In genomic region chr15:6231308-6232103, GRCm38 (mm10) we compare ENCODE assay signal across 9 mouse cellular contexts.
DNase-seq lines count a peak whose midpoint lies in the region; ATAC-seq and TF ChIP-seq lines count a peak whose summit lies in the region.
"Had no signal": no experiment of that assay in that cellular context is flagged by ENCODE, and none has a peak within 500 bp of the region (broad histone marks: within the 10 kb centered on the region; RNA-seq: fewer than 3 reads in every experiment).

No protein-coding gene starts in this region.

- DNase-seq in adrenal gland, adult (ENCODE audit: inconsistent age in 2 of 2, low spot score in 1 of 2), result peak; percentile 13 to 66
- no peak for DNase-seq in adrenal gland, adult 8-10 months
- peak; percentile 53 for DNase-seq in kidney, postnatal 10 days
- no peak for DNase-seq in kidney, adult 8-10 months
- DNase-seq in G1E (ENCODE audit: low spot score), result peak; percentile 25
- no peak for DNase-seq in heart, postnatal 0 days (ENCODE audit: low spot score)
- no peak for DNase-seq in embryo, embryonic 9.5 days (ENCODE audit: extremely low spot score)

- peak overlapping the region; percentile 43; the same call in 1 of the 2 replicates for H3K4me3 ChIP-seq in G1E (ENCODE audit: low read depth, low read length)
- no peak overlapping the region for H3K4me3 ChIP-seq in heart, postnatal 0 days (ENCODE audit: low read depth, low read length)
- H3K4me3 ChIP-seq: liver, embryonic 15.5 days had no signal

- no peaks in the 10 kb centered on the region for H3K36me3 ChIP-seq in G1E (replicated peaks)
- no peaks in the 10 kb centered on the region for H3K36me3 ChIP-seq in heart, postnatal 0 days (replicated peaks; ENCODE audit: control insufficient read depth, insufficient read depth, low read length)
- H3K36me3 ChIP-seq: liver, embryonic 15.5 days had no signal

- TF ChIP-seq EP300 in heart, postnatal 0 days (IDR thresholded peaks at IDR 0.05; ENCODE audit: low read depth), result no peak

- H3K9me3 ChIP-seq in G1E (replicated peaks), result no peaks in the 10 kb centered on the region
- H3K9me3 ChIP-seq in heart, postnatal 0 days (replicated peaks; ENCODE audit: control insufficient read depth, low read length), result no peaks in the 10 kb centered on the region; the same call in 1 of the 2 replicates
- H3K9me3 ChIP-seq: liver, embryonic 15.5 days had no signal

- peaks cover 41% of the 10 kb centered on the region for H3K4me1 ChIP-seq in G1E (ENCODE audit: insufficient read depth, low read depth, low read length)
- H3K4me1 ChIP-seq in heart, postnatal 0 days (ENCODE audit: control insufficient read depth, insufficient read depth), result peaks cover 9% of the 10 kb centered on the region
- H3K4me1 ChIP-seq: liver, embryonic 15.5 days had no signal

- ATAC-seq in G1E (ENCODE audit: extremely low read depth, insufficient number of reproducible peaks, low FRiP score, poor library complexity, severe bottlenecking), result peak; percentile 51
- 0 out of 2 replicates have a peak, but pooled peaks have one; percentile 14 for ATAC-seq in heart, postnatal 0 days (ENCODE audit: insufficient read depth, low read depth)
- no peak for ATAC-seq in CD4-positive, CD25-positive, alpha-beta regulatory T cell, adult 4 months

- no peaks in the 10 kb centered on the region for H3K27me3 ChIP-seq in G1E (ENCODE audit: insufficient read depth, low read length)
- H3K27me3 ChIP-seq in heart, postnatal 0 days (ENCODE audit: control insufficient read depth, insufficient read depth, low read length), result no peaks in the 10 kb centered on the region
- H3K27me3 ChIP-seq: liver, embryonic 15.5 days had no signal

- no peak overlapping the region for H3K9ac ChIP-seq in heart, postnatal 0 days (replicated peaks; ENCODE audit: low read depth, low read length)
- H3K9ac ChIP-seq: liver, embryonic 15.5 days had no signal

- TF ChIP-seq CTCF in G1E (IDR thresholded peaks at IDR 0.05; ENCODE audit: low read depth, low read length), result no peak
- no peak for TF ChIP-seq CTCF in heart, postnatal 0 days (IDR thresholded peaks at IDR 0.05; ENCODE audit: low read depth)

- no peak overlapping the region for H3K27ac ChIP-seq in heart, postnatal 0 days (ENCODE audit: low read depth)
- H3K27ac ChIP-seq: liver, embryonic 15.5 days had no signal

- WGBS in heart, postnatal 0 days, result 14% methylated on average over 12 of the region's 12 CpGs

- peak overlapping the region; percentile 17; the same call in 1 of the 2 replicates for H3K4me2 ChIP-seq in heart, postnatal 0 days (ENCODE audit: low read depth, low read length)
- H3K4me2 ChIP-seq: liver, embryonic 15.5 days had no signal

Comparison
In these comparisons a context has a peak if more than half of its experiments do, and no peak if none do; other contexts are left out.
1. DNase-seq: peak in adrenal gland, adult (2 of 2), kidney, postnatal 10 days (single experiment) and G1E (single experiment); none in adrenal gland, adult 8-10 months (single experiment), kidney, adult 8-10 months (0 of 2), heart, postnatal 0 days (single experiment) and embryo, embryonic 9.5 days (single experiment).